8 mouse cellular contexts compared by ENCODE assay signal in the genomic region with DNA sequence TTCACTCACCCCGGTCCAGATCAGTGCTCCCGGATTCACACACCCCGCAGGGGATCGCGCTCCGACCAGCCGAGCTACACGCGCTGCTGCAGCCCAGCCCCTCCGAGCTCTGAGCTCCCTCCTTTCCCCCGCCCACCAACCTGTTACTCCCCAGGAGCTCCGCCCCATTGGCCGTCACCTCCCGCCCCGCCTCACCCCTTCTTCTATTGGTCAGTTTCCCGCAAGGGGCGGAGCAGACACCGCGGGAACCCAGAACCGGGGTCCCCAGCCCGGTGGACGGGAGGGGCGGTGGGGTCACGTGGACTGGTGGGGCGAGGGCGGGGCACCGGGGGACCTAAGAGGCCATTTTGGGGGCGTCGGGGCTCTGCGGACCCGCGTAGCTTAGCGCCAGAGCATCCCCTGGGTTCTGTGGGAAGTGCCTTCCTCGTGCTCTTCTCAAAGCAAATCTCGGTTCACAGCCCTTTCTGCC. TPM values are rescaled to one million over a fixed set of nuclear protein-coding genes. Genes with fewer than 3 reads are reported as not detected.
DNase-seq lines count a peak whose midpoint lies in the region; ATAC-seq and TF ChIP-seq lines count a peak whose summit lies in the region.

A gene (minus strand): TSS at position 126 of the 469 bp plus-strand sequence.

- ATAC-seq in common myeloid progenitor, adult 5-6 weeks (replicated peaks; ENCODE audit: low read depth, poor library complexity, severe bottlenecking), result peak; percentile 95

- H3K79me2 ChIP-seq in macrophage (ENCODE audit: inconsistent target), result no peaks in the 10 kb centered on the region

- WGBS in macrophage (ENCODE audit: missing documents), result 1% methylated on average over 35 of the region's 35 CpGs

- no peak for TF ChIP-seq CTCF in left cerebral cortex, adult 2 months (IDR thresholded peaks at IDR 0.05)

- peak within 1 kb of the TSS; percentile 66 for H3K27ac ChIP-seq in left cerebral cortex, adult 2 months
- H3K27ac ChIP-seq in macrophage, result no peak within 1 kb of the TSS

- H3K4me3 ChIP-seq in left cerebral cortex, adult 2 months, result peak within 1 kb of the TSS; percentile 60
- peak within 1 kb of the TSS; percentile 22; the same call in 1 of the 2 replicates for H3K4me3 ChIP-seq in macrophage (ENCODE audit: inconsistent target)

- H3K36me3 ChIP-seq in macrophage (ENCODE audit: inconsistent target), result no peaks in the 10 kb centered on the region

- intact Hi-C loops in left cerebral cortex, adult 2 months (cut with DNase I), result loop anchor here (5.0 kb wide), 1 partner anchor 51 kb away; a partner anchor contains a TSS

- peak; percentile 87 for DNase-seq in WW6 (ENCODE audit: low read depth, low spot score)
- peak; percentile 70 to 73 for DNase-seq in gastrocnemius, adult 8-10 months (ENCODE audit: low spot score in 2 of 2)
- DNase-seq in hindlimb bud, embryonic 11.5 days (ENCODE audit: extremely low spot score, low read depth, low spot score), result peak; percentile 73
- DNase-seq in left cerebral cortex, adult 2 months (ENCODE audit: extremely low spot score in 1 of 2, low spot score in 2 of 2), result peak; percentile 88 to 93
- peak; percentile 94 for DNase-seq in right cerebral cortex, adult 18-20 months
- DNase-seq in urinary bladder, adult 2 months (ENCODE audit: low spot score), result peak; percentile 81

RNA-seq across cellular contexts. Expression of the gene that starts here (rescaled TPM):
- not detected in 2 replicates for total RNA-seq in common myeloid progenitor, adult 5-6 weeks (2017)
- under 1 TPM in 2 of 4 experiments, not detected in 2; 0.07 to 0.13 TPM for total RNA-seq in gastrocnemius, adult 8-10 months (2022)
- total RNA-seq in left cerebral cortex, adult 2 months (2021), result 1 to 10 TPM; 4.5 TPM
- under 1 TPM in 20 of 26 experiments, not detected in 6; 0.17 to 0.80 (median 0.26) TPM for total RNA-seq in macrophage (2018; cell fraction: chromatin; rRNA removed)
- total RNA-seq in macrophage (2018; cell fraction: cytosol; rRNA removed), result under 1 TPM in 24 of 26 experiments, not detected in 2; 0.03 to 0.15 (median 0.08) TPM
- total RNA-seq in macrophage (2018; cell fraction: nucleus; rRNA removed), result under 1 TPM in 15 of 26 experiments, not detected in 11; 0.09 to 0.29 (median 0.16) TPM
- 0.03 to 0.19 TPM (median 0.04 TPM) in 3 replicates for polyA plus RNA-seq in macrophage (2018)
- polyA plus RNA-seq in urinary bladder, adult 2 months (2012; rRNA removed), result 19.1 and 21.6 TPM in 2 replicates

Comparison
In these comparisons a context has a peak if more than half of its experiments do, and no peak if none do; other contexts are left out.
1. RNA of the gene that starts here (polyA plus RNA-seq): 19.1 to 21.6 TPM in urinary bladder, adult 2 months; 0.03 to 0.19 TPM in macrophage; every median in the first group is over 10 times any median in the second.
2. Peak in ATAC-seq in common myeloid progenitor, adult 5-6 weeks; RNA of the gene not detected or under 1 TPM.
3. Peak in DNase-seq in gastrocnemius, adult 8-10 months; RNA of the gene not detected or under 1 TPM.
4. Peak in every context shown above with its lines, with median percentiles within 50 percentile points of each other: DNase-seq.